Mouse (Mus musculus): Measurements from ENCODE around the gene Rnf150. TPM values are rescaled to one million over a fixed set of nuclear protein-coding genes. Genes with fewer than 3 reads are reported as not detected.

Gene Rnf150
- polyA plus RNA-seq, 1 experiment from 2014 or later, result 2.1 TPM

DNA sequence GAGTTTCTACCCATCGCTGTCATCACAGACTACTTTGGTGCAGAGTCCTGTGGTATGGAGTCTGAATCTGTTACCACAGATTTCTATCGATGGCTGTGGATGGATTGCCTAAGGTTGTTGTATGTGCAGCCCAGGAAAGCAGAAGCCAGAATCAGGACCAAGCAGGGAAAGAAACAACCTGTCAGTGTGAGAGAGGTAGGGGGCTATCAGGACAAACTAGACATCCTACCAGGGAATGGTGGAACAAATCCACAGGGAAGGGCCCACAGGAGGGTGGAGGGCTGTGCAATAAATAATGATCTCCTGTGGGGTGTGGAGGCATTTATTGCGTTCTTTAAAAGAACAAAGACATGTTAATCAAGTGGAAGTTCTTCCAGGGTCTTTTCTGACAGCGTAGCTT lies 56.5 kb downstream of the Rnf150 start:
- Histone ChIP-seq H3K9ac (no peak overlapping the region), H3K4me3 (no peak overlapping the region), H3K36me3 (no peaks in the 10 kb centered on the region), H3K27ac (replicated peaks) (no peak overlapping the region), H3K27me3 (no peaks in the 10 kb centered on the region), H3K4me1 (replicated peaks) (no peaks in the 10 kb centered on the region; the same call in 1 of the 2 replicates), H3K9me3 (no peaks in the 10 kb centered on the region), H3K4me2 (no peak overlapping the region)
- 53% methylated on average over 4 of the region's 4 CpGs for WGBS
- ATAC-seq (ENCODE audit: low FRiP score, low read depth), result no peak

DNA sequence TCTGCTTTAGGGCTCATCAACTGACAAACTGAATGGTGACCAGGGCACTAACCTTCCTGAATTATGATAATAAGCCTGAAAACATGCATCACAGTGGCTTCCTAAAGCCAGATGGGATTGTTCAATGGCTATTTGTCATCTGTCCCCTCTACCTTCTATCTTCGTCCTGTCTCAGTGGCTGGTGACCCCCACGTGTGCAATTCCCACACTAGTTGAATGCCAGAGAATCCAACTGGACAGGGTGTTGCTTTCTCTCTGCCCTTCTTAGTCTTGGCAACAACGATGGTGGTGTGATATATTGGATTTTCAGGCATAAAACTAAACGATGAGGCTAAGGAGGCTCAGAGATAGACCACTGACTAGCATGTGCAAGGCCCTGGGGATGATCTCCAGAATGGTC lies 57.0 kb downstream of the Rnf150 start:
- WGBS, result 34% methylated on average over 4 of the region's 4 CpGs
- Histone ChIP-seq H3K27ac (replicated peaks) (no peak overlapping the region), H3K27me3 (no peaks in the 10 kb centered on the region), H3K4me2 (no peak overlapping the region), H3K9ac (no peak overlapping the region), H3K4me1 (replicated peaks) (no peaks in the 10 kb centered on the region; the same call in 1 of the 2 replicates), H3K4me3 (no peak overlapping the region), H3K9me3 (no peaks in the 10 kb centered on the region), H3K36me3 (no peaks in the 10 kb centered on the region)
- ATAC-seq (ENCODE audit: low FRiP score, low read depth), result no peak

DNA sequence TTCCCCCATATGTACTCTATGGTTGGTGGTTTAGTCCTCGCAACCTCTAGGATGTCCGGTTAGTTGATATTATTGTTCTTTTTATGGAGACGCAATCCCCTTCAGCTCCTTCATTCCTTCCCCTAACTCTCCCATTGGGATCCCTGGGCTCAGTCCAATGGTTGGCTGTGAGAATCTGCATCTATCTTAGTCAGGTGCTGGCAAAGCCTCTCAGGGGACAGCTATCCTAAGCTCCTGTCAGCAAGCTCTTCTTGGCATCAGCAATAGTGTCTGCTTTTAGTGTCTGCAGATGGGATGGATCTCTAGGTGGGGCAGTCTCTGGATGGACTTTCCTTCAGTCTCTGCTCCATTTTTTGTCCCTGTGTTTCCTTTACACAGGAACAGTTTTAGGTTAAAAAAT lies 62.1 kb downstream of the Rnf150 start:
- 92% methylated on average over 3 of the region's 3 CpGs for whole genome bisulfite sequencing
- no peaks in the 10 kb centered on the region for H3K36me3 ChIP-seq
- H3K4me2 ChIP-seq, result no peak overlapping the region
- H3K9ac ChIP-seq, result no peak overlapping the region
- no peaks in the 10 kb centered on the region for H3K4me1 ChIP-seq (replicated peaks)
- H3K27me3 ChIP-seq, result no peaks in the 10 kb centered on the region
- no peaks in the 10 kb centered on the region for H3K9me3 ChIP-seq
- no peak overlapping the region for H3K27ac ChIP-seq (replicated peaks)
- ATAC-seq (ENCODE audit: low FRiP score, low read depth), result no peak
- H3K4me3 ChIP-seq, result no peak overlapping the region

DNA sequence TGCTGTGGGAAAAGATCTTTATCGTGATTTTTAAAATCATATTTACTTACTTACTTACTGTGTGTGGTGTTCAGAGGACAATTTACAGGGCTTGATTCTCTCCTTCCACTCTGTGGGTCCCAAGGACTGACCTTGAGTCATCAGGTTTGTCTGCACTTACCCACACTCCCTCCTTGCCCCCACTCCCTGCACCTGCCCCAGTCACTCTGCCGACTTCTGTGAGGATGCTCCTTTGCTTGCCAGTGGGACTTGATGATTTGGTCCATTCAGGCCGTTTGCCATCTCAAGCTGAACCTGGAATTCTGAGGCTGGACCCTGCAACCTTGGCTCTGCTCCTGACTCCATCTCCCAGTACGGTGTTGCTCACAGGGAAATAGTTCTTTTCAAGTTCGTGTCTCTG lies 63.4 kb downstream of the Rnf150 start:
- no peaks in the 10 kb centered on the region for H3K9me3 ChIP-seq
- no peak overlapping the region for H3K4me2 ChIP-seq
- no peak for ATAC-seq (ENCODE audit: low FRiP score, low read depth)
- H3K9ac ChIP-seq, result no peak overlapping the region
- WGBS, result 85% methylated on average over 5 of the region's 5 CpGs
- H3K4me3 ChIP-seq, result no peak overlapping the region
- H3K36me3 ChIP-seq, result no peaks in the 10 kb centered on the region
- H3K4me1 ChIP-seq (replicated peaks), result no peaks in the 10 kb centered on the region
- H3K27ac ChIP-seq (replicated peaks), result no peak overlapping the region
- H3K27me3 ChIP-seq, result no peaks in the 10 kb centered on the region

DNA sequence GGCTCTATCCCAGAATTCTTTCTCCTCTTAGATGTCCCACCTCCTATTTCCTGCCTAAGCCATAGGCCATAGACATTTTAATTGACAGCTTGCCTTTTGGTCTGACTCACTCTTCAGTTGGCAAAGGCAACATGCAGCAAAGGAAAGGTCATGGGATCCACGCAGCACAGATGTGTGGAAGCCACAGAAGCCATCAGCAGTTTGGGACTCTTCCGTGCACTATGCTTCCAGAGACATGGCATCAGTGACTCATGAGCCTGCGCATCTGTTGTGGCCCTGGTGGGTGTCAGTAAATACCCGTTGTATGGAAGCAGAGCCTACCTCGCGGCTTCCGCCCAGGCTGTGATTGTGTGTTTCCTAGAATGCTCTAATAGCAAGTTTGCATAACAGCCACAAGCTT lies 68.4 kb downstream of the Rnf150 start:
- Histone ChIP-seq H3K9ac (no peak overlapping the region), H3K9me3 (no peaks in the 10 kb centered on the region), H3K27me3 (no peaks in the 10 kb centered on the region), H3K4me3 (no peak overlapping the region), H3K27ac (replicated peaks) (no peak overlapping the region), H3K36me3 (no peaks in the 10 kb centered on the region), H3K4me2 (no peak overlapping the region), H3K4me1 (replicated peaks) (no peaks in the 10 kb centered on the region)
- ATAC-seq (ENCODE audit: low FRiP score, low read depth), result no peak
- WGBS, result 95% methylated on average over 7 of the region's 7 CpGs

DNA sequence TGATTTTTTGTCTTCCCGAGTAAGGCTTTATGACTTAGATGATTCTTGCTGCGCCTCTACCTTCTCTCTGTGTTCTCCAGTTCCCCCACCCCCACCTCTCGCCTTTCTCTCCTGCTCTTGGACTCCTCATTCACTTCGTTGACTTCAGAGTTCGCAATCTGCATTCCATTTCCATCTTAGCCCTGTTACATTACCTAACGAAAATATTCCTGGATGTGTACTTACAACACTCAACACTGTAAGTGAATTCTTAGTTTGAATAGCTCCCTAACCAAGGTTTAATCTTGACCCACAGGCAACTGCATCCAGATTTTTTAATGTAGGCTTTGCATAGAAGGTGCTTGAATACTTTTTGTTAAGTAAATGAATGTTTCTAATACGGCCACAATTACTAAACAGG lies 73.0 kb downstream of the Rnf150 start:
- ATAC-seq (ENCODE audit: low FRiP score, low read depth), result no peak
- Histone ChIP-seq H3K4me2 (no peak overlapping the region), H3K36me3 (no peaks in the 10 kb centered on the region), H3K27ac (replicated peaks) (no peak overlapping the region), H3K27me3 (no peaks in the 10 kb centered on the region), H3K9me3 (no peaks in the 10 kb centered on the region), H3K9ac (no peak overlapping the region), H3K4me1 (replicated peaks) (peaks cover 7% of the 10 kb centered on the region; the same call in 1 of the 2 replicates), H3K4me3 (no peak overlapping the region)
- WGBS, result 86% methylated on average over 7 of the region's 7 CpGs

DNA sequence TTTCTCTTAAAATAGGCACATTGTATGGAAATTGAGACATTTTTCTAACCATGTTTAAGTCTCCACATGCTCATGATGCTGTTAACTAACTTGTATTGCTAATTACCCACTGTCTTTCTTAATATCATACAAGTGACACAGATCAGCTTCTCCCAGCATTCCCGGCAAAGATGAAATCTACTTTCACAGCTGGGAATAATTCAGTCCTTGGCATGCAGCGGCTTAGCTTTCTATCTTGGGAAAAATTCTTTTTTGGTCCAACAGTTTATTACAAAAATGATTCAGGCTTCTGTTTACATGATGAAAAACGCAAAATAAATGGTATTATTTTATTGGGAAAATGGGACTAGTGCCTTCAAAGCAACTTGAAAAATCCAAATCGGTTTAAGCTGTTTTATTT lies 73.7 kb downstream of the Rnf150 start:
- no peaks in the 10 kb centered on the region for H3K27me3 ChIP-seq
- no peak for ATAC-seq (ENCODE audit: low FRiP score, low read depth)
- no peak overlapping the region for H3K27ac ChIP-seq (replicated peaks)
- H3K4me1 ChIP-seq (replicated peaks), result peaks cover 7% of the 10 kb centered on the region; the same call in 1 of the 2 replicates
- 68% methylated on average over 4 of the region's 4 CpGs for WGBS
- H3K9me3 ChIP-seq, result no peaks in the 10 kb centered on the region
- H3K36me3 ChIP-seq, result no peaks in the 10 kb centered on the region
- H3K4me3 ChIP-seq, result no peak overlapping the region
- no peak overlapping the region for H3K9ac ChIP-seq
- H3K4me2 ChIP-seq, result no peak overlapping the region

DNA sequence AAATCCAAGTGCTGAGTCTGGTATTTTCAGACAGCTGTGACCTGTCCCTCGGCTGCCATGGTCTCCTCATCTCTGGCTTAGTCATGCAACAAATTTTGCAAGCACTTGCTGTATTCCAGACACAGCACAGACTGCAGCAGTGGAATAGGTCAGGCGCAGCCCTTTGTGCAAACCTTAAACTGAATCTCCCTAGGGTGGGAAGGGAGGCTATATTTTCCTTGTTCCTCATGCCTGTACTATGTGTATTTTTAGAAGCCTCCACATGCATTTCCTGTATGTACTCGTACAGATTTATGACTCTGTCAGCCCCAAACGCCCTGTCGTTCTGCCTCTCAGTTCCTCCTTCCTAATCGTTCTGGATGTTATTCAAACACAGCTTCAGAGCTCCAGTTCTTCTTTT lies 76.8 kb downstream of the Rnf150 start:
- Histone ChIP-seq H3K27ac (replicated peaks) (peak overlapping the region; percentile 51; the same call in 1 of the 2 replicates), H3K4me3 (no peak overlapping the region), H3K4me1 (replicated peaks) (peaks cover 33% of the 10 kb centered on the region), H3K36me3 (no peaks in the 10 kb centered on the region), H3K4me2 (no peak overlapping the region), H3K9me3 (no peaks in the 10 kb centered on the region), H3K27me3 (no peaks in the 10 kb centered on the region), H3K9ac (no peak overlapping the region)
- no peak for ATAC-seq (ENCODE audit: low FRiP score, low read depth)
- 51% methylated on average over 6 of the region's 6 CpGs for WGBS

DNA sequence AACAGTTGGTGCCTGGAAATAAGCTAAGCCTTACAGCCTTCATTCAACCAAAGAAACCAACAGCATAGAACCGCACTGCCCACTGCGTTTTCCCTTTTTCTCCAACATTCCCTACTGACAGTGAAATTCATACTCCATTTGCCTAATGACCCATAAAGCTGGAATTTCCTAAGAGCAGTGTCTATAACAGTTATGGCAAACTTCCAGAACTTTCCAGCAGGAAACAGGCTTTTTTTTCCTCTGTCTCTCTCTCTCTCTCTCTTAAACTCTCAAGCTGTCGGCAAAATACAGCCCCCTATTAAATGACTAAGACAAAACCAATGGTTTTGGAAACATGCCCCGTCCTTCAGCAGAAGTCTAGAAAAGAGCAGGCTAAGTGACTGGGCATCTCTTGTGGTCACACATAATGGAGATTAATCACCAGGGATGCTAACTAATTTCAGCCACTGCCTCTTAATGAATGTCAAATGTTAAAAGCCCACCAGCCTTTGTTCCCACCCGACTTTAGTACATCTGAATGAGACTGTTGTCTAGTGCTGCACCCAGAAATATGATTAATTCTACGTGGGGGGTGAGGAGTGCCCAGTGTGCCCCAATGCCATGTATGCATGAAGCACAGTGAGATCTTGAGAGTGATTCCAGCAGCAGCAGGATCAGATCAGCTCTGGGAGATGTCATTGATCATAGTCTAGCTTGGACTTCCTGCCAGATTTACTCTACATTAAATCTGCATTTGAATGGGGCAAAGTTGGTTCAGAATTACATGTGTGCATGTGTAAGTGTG lies 80.3 kb downstream of the Rnf150 start:
- H3K4me1 ChIP-seq (replicated peaks), result peaks cover 34% of the 10 kb centered on the region
- no peak overlapping the region for H3K9ac ChIP-seq
- no peaks in the 10 kb centered on the region for H3K27me3 ChIP-seq
- H3K36me3 ChIP-seq, result no peaks in the 10 kb centered on the region
- H3K4me3 ChIP-seq, result no peak overlapping the region
- peak overlapping the region; percentile 52 for H3K27ac ChIP-seq (replicated peaks)
- H3K4me2 ChIP-seq, result no peak overlapping the region
- no peaks in the 10 kb centered on the region for H3K9me3 ChIP-seq
- 21% methylated on average over 6 of the region's 6 CpGs for WGBS
- peak; percentile 73 for ATAC-seq (ENCODE audit: low FRiP score, low read depth)

DNA sequence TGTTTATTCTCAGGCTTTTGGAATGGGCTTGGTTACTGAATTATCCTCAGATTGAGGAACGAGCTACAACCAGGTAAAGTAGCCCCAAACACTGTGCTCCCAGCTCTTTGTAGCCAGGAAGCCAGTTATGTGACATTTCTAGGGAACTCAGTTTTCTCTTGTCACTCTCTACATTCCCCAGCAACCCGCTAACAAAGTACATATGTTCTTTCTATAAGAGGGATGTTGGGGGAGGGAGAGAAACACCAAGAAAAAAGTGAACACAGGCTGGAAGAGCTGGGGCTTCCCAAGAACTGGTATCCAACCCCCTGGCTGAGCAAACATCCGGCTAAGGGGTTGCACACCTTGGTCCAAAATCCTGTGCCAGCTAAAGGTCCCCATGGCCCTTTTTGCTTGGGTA lies 82.7 kb downstream of the Rnf150 start:
- Histone ChIP-seq H3K4me3 (no peak overlapping the region), H3K9ac (no peak overlapping the region), H3K36me3 (no peaks in the 10 kb centered on the region), H3K9me3 (no peaks in the 10 kb centered on the region), H3K4me1 (replicated peaks) (peaks cover 27% of the 10 kb centered on the region), H3K27ac (replicated peaks) (no peak overlapping the region), H3K27me3 (no peaks in the 10 kb centered on the region), H3K4me2 (no peak overlapping the region)
- 90% methylated on average over 3 of the region's 3 CpGs for WGBS
- no peak for ATAC-seq (ENCODE audit: low FRiP score, low read depth)

DNA sequence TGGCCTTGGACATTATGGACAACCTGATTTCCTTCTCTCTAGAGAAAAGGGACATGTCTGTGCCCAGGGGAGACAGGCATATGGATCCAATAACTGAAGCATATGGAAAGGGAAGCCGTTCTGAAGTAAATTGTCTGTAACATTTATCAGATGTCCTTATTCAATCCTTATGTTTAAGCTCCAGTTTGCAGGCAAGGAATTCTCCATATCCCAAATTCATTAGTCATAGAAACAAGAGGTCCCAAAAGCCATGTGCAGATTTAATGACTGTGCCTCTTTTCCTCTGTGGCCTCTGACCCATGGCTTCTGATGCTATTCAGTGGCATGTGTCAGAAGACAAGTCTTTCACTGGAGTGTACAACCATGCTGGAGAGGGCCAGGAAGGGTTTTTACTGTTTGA lies 83.5 kb downstream of the Rnf150 start:
- no peaks in the 10 kb centered on the region for H3K27me3 ChIP-seq
- 77% methylated on average over 1 of the region's 1 CpGs for WGBS
- no peak overlapping the region for H3K4me2 ChIP-seq
- H3K9ac ChIP-seq, result no peak overlapping the region
- no peak overlapping the region for H3K4me3 ChIP-seq
- peaks cover 27% of the 10 kb centered on the region for H3K4me1 ChIP-seq (replicated peaks)
- H3K36me3 ChIP-seq, result no peaks in the 10 kb centered on the region
- no peak for ATAC-seq (ENCODE audit: low FRiP score, low read depth)
- H3K27ac ChIP-seq (replicated peaks), result no peak overlapping the region
- no peaks in the 10 kb centered on the region for H3K9me3 ChIP-seq

DNA sequence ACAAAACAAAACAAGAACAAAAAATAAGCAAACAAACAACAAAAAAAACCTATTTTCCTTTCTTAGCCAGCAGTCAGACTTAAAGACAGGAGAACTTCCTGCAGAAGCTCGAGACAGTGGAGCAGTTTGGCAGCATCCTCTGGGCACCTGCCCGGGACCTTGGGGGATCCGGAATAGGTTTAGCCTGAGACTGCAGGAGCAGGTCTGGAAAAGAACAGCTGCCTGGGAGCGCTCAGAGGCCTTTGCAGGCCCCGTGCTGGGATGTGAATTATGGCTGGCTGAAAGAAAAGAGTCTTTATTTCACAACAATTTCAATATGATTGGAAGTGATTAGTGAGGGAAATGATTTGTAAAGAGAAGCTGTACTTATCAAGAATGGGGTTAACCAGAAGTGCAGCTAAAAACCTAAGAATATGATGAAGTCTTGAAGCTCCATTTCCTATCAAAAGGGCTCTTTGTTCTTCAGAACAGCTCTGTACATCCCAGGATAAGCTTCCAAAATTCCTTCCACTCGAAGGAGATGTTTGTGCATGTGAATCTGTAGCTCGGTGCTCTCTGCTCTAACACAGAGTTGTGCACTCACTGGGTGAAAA lies 92.1 kb downstream of the Rnf150 start:
- no peak for ATAC-seq (ENCODE audit: low FRiP score, low read depth)
- no peaks in the 10 kb centered on the region for H3K27me3 ChIP-seq
- no peak overlapping the region for H3K4me2 ChIP-seq
- H3K27ac ChIP-seq (replicated peaks), result peak overlapping the region; percentile 20; the same call in 1 of the 2 replicates
- WGBS, result 52% methylated on average over 7 of the region's 7 CpGs
- H3K4me3 ChIP-seq, result no peak overlapping the region
- no peak overlapping the region for H3K9ac ChIP-seq
- H3K36me3 ChIP-seq, result no peaks in the 10 kb centered on the region
- no peaks in the 10 kb centered on the region for H3K9me3 ChIP-seq
- 0 out of 2 replicates have a peak, but pooled peaks cover 3% of the 10 kb centered on the region for H3K4me1 ChIP-seq (replicated peaks)

All from hindbrain, embryonic 15.5 days (tissue).